Mouse (Mus musculus) hematopoietic stem cell, adult 5-6 weeks (primary cell): ENCODE results near the gene Htr1d. TPM values are rescaled to one million over a fixed set of nuclear protein-coding genes. Genes with fewer than 3 reads are reported as not detected.

ENCODE experiments used
- ATAC-seq, 2 experiments: fragments of 125-278 bp in 1 of 2; replicated peaks in 1 of 2; 2 replicates each; pipeline ENCODE4 v1.8.0; 2016 to 2017; ENCODE audit warnings: inconsistent platforms in 2 of 2, mild to moderate bottlenecking in 2 of 2, moderate number of reproducible peaks in 2 of 2, low read depth in 1 of 2, moderate TSS enrichment in 1 of 2; ENCODE audit not compliant: low FRiP score in 2 of 2, poor library complexity in 2 of 2, severe bottlenecking in 2 of 2, insufficient read depth in 1 of 2, low TSS enrichment in 1 of 2
- total RNA-seq: library from RNA; stranded (forward); fragments of 172-1452, 232-1000 nt; gene quantifications from 2 replicates; pipeline ENCODE4 v1.2.3, GENCODE M21; 2017

Gene Htr1d
- total RNA-seq, result not detected in 2 replicates

DNA sequence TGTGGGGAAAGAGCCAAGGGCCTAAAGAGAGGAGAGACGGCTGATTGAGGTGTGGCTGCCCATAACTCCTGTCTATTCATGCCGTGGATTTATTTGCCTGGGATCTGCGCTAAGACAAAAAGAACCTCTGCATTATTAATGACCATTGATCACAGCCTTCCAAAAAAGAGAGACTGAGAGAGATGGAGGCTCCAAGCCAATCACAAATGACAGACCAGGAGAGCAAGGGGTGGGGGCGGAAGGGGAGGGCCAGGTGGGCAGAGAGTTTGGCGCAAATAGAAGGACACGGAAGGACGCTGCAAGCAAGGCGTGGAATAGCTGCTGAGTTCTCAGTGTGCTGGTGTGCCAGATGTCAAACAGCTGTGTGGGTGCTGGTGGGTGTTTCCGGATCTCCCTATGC, at the start of gene Htr1d:
Gene Htr1d, plus strand, starts transcription at position 301 of the 400 bp plus-strand sequence.
- ATAC-seq, result no peak

DNA sequence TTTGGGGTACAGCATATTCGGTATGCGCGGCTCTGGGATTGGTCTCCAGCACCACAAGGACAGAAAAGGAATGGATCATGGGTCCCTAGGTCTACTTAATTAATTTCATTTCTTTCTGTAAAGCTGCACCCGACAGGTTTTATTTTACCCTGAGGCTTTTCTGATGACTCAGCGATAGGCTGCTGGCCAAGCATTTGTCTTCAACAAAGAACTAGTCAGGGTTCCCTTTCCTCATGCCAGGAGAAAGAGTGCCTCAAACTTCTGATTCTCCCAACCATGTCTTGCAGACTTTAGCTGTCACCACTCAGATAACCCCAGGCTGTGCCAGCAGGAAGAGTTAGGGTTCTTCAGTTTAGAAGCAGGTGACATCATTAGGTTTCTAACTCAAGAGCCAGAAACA, 46.3 kb upstream of the Htr1d start:
- ATAC-seq, result no peak

DNA sequence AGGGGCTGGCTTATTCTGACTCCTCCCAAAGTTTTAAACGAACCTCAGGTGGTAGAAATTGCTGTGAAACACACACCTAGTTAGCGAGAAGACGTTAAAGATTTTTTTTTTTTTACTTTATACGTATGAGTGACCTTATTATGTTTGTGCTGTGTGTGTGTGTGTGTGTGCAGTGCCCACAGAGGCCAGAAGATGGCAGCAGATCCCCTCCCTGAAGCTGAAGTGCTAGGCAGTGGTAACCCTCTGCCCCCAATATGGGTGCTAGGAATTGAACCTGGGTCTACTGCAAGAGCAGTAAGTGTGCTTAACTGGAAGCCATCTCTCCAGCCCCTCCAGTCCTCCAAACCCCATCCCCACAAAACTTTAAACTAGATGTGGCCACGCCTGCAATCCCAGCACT, 40.3 kb upstream of the Htr1d start:
- ATAC-seq, result no peak

DNA sequence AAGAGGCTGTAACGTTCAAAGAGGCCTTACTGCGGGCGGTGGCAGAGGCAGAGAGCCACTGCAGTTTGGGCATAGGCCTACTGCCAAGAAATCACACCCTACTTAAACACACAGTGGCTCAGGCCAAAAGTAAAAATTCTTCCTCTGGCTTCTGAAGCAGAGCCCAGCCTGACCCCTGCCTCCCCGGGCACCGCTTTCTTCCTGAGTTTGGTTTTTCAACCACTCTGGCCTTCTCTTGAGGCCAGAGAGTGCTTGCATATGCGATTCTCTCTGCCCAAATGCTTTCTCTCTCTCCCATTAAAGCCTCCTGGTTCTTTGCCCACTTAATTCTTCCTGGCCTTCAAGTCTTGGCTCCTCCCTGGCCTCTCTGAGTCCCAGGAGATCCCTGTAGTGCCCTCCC, 39.5 kb upstream of the Htr1d start:
- ATAC-seq, result no peak

DNA sequence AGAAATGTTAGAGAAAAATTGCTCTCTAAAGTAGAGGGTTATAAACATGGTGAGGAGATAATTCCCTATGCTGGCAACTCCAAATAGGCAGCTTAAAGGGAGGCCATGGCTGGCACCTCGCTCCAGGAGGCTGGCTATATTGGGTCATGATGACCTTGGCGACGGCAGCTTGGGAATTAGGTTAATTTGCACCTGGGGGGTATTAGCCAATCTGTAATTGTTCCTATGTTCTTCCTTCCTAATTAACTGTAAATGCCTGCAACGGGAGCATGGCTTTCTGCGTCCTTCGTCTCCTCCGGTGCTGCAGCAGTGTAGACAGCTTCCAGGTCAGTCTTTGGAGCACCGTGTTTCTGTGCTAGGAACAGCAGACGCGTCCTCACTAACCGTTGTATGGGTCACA, 36.1 kb upstream of the Htr1d start:
- ATAC-seq, result no peak

DNA sequence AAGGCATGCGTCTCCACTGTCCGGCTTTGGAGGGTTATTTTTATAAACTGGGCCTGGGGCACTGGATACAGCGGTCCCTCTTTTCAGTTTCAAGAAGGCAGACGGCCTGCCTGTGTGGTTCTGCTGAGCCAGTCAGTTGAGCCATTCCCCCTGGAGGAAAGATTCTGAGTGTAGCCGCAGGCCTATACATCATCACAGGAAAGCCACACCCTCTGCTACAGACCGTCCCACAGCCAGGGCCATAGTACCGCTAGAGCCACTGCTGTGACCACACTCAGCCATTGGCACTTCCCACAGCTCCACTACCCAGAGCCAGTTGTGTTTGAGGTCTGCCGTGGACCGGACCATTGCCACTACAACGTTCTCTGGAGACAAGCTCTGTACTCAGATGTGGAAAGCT, 21.5 kb upstream of the Htr1d start:
- ATAC-seq, result no peak

DNA sequence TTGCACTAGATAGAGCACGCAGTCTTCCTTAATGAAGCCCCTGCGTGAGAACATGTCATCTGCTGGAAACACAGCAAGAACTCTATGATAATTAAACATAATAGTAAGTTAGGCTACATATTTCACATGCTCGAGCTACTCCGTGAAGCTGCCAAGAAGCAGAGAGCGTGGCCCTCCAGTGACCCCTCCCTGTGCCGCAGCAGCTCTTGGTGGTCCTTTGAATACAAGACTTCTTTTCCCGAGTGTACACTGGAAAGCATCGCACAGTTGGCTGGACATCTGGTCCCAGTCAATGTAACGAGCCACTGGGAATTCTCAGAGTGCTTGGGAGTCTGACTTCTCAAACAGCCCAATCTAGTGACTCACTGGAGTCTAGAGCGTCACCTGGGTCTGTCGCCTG, 15.5 kb upstream of the Htr1d start:
- ATAC-seq, result no peak

DNA sequence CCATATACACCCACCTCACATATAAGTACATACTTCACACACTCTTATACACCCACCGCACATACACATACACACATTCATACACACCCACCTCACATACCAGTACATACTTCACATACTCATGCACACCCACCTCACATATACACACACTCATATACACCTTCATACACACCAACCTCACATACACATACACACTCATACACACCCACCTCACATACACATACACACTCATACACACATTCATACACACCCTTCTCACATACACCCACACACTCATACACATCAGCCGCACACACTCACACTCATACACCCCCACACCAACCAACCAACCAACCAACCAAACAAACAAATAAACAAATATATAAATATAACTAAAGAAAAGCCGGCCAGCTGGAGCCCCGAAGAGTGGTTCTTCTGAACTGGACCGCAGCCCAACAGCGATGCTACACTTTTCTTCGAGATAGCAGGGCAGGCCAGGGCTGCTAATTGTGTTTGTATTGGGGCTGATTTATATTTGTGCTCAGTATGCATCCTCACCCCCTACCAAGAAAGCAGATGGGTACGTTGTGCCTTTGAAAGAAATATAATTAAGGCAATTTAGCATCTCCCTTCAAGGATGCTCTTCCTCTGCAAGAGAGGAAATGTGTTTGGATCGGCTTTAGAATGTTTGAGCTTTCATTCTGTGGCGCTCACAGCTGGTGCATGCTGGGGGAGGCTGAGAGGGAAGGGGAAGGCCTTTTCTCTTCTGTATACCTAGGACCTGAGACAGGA, 11.1 kb upstream of the Htr1d start:
- no peak for ATAC-seq

DNA sequence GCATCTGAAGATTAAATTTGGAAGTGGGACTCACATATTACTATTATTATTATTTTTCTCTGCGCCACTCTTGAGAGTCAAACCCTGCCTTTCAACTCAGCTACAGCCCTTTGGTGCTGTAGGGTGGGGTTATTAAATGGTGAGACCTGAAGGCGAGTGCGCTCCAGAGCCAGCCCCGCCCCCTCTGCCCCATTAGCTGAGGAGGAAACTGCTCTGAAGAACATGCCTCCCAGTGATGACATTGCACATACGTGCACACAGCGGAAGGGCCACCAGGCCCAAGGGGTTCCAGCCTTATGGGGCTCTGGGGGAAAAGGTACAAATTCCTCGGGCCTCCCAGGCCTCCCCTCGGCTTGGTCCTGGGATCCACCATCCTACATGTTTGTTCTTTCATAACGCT, 7.8 kb upstream of the Htr1d start:
- no peak for ATAC-seq

DNA sequence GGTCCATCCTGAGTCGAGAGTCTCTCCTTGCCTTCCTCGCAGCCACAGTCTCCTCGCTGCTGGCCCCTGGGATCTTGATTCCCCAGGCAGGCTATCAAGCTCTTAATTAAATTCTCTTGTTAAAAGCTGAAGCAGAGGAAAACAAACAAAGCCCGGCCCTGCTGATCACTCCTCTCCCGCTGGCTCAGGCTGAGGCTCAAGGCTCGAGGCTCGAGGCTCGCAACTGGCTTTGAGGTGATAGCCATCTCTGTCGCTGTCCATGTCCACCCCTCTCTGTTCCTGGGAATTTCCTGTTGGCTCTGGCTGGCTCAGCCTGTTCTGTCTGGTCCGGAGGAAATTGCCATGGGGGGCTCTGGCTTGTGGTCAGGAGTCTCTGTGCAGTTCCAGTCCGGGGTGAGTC, 4.4 kb upstream of the Htr1d start:
- ATAC-seq, result no peak

DNA sequence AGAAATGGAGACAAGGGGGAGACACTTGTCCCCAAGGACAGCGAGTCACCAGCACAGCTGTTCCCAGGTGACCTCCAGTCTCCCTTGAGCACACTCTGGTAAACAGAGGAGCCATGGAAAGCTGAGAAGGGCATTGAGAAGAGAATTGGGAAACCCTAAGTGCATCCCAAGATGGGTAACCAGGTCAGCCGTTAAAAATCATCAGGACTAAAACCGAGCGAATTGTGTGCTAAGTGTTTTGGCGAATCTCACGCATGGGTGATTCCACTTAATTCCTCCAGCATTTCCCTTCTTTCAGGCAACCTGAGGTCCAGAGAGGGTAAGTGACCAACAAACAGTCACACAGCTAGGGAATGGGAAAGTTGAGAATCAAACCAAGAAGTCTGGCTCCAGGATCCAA, 3.9 kb upstream of the Htr1d start:
- ATAC-seq, result no peak

DNA sequence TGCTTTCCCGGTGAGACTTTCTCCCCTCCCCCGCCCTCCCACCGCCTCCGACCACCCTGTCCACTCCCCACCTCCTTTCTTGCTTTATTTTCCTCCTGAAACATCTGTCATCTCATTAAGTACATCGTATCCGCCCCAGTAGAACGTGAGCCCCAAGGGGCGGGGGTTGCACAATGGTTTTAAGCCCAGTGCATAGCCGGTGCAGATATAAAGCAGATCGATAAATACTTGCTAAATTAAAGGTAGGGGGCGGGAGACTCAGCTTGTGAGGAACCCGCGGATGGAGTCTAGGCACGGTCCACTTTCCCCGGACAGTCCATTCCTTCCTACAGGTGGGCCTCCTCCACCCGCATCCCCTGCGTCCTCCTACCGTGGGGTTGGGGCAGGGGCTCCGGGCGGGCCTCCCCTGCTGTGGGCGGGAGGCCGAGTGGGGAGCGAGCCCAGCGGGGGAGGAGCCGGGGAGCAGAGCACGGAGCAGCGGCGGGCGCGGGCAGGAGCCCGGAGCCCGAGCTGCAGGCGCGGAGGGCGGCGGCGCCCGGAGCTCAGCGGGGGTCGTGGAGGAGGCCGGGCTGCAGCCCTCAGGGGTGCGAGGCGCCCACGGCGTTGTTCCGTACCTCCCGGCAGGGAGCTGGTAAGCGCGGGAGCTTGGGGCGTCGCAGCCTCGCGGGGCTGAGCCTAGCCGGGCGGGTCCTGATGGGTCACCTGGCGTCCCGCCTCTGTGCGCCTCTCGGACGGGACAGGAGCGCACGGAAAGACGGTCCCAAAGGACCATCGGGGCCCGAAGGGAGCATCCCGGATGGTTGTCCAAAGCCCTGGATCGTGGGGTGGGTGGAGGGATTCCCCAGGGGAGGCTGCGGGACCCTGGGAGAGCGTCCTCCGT, 1.0 kb downstream of the Htr1d start:
- ATAC-seq, result peak in 1 of 2 experiments; percentile 16; a peak in 2 of 4 replicates

DNA sequence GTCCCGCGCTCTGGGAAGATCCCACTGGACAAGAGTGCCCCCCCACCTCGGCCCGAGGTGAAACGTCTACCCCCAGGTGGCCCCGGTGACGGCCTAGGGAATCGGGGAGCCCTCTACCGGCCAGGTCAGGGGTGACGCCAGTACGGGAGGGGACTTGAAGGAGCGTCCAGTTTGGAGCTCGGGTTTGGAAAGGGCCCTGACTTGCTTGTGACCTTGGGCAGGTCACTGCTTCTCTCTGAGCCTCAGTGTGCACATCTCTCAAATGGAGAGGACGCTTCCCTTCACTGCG, 1.6 kb downstream of the Htr1d start:
- peak in 1 of 2 experiments; percentile 52; a peak in 1 of 4 replicates for ATAC-seq

DNA sequence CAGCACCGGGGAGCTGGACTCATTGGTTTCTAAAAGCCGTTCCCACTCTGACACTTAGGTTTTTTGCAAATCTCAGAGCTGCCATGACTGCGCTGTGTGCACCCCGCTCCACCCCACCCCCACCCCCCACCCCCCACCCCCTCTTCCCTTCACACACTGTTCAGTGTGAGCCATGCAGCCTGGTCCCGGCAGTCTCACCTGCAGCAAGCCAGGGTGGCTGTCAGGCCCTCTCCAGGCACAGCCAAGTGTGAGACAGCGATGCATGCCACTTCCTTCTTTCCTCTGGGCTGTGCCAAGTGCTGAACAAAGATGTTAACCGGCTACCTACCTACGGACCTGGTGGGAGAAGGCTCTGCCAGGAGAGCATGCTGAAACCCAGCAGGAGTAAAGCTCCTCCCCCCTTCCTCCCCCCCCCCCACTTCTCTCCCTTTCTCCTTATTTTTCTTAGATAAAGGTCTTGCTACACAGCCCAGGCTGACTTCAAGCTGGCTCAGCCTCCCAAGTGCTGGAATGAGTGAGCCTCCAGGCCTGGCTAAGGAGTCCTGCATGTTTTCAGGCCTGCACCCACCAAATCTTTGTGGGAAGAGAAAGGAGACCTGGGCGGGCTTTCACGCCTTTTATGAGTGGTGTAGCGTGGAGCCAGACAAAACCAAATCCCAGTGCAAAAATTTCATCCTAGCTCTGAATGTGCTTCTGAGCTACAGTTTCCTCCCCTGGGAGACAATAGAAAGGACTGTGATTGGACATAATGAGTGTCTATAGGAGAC, 7.5 kb downstream of the Htr1d start:
- no peak; a peak in 1 of 4 replicates for ATAC-seq

DNA sequence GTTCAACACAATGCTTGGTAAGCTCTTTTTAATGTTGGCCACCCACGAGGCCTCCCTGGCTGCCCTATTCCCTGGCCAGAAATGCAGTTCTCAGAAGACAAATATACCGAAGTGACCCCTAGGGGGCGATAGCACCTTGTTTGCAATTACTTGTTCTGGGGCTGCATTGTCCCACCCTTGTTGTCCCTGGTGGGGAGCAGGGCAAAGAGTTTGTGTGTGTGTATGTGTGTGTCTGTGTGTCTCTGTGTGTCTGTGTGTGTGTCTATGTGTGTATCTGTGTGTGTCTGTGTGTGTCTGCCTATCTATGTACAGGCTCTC, 8.0 kb downstream of the Htr1d start:
- peak; percentile 64 to 76 for ATAC-seq

DNA sequence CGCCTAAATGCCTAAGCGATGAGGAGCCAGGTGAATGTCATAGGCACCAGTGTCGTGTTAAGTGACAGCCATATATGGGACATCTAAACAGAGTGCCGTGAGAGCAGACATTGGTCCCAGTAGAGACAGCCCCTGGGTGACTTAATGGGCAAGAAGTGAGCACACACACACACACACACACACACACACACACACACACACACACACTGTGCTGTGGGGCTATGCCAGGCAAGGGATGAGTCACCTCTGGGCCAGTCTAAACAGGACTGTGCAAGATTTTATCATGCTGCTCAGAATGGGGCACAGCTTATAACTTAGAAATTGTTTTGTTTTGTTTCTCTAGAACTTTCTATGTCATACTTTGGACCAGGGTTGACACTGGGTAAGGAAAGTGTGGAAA, 10.7 kb downstream of the Htr1d start:
- no peak for ATAC-seq

DNA sequence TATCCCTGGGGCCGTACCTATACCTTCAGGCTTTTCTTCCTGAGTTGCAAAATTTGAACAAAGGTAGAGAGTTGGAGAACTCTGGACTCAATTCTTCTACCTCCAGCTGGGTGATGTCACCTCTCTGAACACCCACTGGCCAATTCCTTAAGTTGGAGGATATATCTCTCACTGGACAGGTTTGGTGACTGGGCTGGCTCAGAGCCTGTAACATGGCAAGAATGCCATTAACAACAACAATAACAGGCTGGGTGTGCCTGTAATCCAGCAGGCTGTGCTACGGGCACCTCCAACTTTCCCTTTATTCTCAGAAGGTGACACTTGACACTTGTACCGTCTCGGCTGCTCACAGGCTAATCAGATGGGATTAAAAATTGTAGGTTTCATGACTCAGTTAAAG, 15.8 kb downstream of the Htr1d start:
- ATAC-seq, result no peak

DNA sequence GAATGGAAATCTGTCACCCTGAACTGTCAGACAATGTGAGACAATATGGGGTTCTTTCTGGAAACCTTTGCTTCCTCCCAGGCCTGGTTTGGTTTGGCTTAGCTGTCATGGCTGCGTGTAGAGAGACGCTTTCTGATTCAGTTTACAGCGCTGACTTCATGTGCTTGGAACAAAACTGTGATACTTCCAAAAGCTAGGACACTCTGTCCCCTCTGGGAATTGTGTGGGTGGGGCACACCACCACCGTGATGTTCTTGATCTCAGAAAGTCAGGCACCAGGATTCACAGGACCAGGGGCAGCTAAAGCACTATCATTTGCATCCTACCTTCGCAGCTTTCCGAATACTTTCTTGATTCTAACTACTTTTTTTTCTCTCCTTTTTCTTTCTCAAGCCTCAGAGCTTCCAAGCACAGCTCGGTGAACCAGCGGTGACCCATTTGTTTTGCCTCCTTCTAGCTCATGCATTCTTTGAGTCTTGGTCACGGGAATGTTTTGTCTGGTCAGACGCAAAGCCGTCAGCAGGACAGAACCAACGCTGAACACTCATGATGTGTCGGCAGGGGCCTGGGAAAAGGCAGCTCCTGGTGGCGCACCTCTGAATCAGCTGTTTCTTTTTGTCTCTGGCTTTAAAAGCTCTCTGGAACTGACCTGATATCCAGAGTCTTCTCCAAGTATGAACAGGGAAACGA, 18.2 kb downstream of the Htr1d start:
- ATAC-seq, result no peak
